Mouse (Mus musculus) adrenal gland, adult (tissue): Measurements from ENCODE around the gene Tmod2.
"Not testable (repeated sequence)": the region's sequence is repeated elsewhere in the genome, so short reads cannot be mapped to it uniquely, and the experiment has no call there.

Source experiments
- DNase-seq, 2 experiments: peaks; one replicate each; pipeline ENCODE4 v3.0.0; 2022 to 2023; ENCODE audit warnings: low spot score in 1 of 2; ENCODE audit not compliant: inconsistent age in 2 of 2

The Tmod2 gene

GRCm38 (mm10) chr9:75610571-75611493 lies at the start of gene Tmod2:
Gene Tmod2 (minus strand): TSS chr9:75611325.
- peak; percentile 55 to 79 for DNase-seq

- DNase-seq = no peak
Observed at GRCm38 (mm10) chr9:75660917-75661316, 49.8 kb upstream of the Tmod2 start.

DNA sequence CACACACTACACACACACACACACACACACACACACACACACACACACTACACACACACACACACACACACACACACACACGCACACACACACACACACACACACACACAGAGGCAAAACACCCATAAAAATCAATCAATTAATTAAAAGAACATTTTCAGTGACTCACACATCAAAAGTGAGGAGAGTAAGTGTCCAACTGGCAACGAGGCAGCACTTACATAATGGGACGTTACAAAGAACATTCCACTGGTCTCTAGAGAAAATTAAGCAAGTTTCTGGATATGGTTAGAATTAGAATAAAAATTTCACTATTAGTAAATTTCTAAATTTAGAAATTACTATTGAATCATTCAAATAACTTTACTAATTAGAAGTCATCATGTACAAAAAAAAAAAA lies 45.3 kb upstream of the Tmod2 start:
- DNase-seq = not testable (repeated sequence)

GRCm38 (mm10) chr9:75653981-75654911 lies 43.1 kb upstream of the Tmod2 start:
- DNase-seq = peak in 1 of 2 experiments; percentile 29

DNA sequence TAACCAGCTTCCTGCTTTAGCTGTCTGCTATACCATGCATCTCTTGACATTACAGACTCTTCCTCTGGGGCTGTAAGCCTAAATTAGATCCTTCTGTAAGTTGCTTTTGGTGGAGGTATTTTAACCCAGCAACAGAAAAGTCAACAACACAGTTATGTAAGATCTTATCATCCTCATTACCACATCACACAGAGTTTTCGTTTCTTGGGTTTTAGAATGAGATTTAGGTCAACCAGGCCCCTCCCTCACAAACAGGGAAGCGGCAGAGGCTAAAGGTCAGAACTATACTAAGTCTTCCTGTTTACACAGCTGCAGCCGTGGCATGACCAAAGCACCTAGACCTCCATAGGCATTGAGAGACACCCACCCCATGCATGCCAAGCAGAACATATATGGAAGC lies 34.3 kb upstream of the Tmod2 start:
- DNase-seq = no peak

DNA sequence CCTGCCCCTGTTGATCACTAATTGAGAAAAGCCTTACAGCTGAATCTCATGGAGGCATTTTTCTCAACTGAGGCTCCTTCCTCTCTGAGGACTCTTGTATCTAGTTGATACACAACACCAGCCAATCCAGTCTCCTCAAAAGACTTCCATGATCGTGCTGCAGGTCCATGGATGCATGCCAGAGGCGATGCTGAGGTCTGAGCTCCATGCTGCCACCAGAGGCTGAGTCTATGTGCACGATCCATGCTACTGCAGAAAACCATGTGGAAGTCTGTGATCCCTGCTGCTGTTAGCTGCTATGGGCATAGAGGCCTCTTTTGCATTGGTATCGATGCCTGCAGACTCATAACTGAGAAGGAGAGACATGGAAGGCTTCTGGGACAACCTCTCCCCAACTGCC lies 23.1 kb upstream of the Tmod2 start:
- DNase-seq = no peak

DNA sequence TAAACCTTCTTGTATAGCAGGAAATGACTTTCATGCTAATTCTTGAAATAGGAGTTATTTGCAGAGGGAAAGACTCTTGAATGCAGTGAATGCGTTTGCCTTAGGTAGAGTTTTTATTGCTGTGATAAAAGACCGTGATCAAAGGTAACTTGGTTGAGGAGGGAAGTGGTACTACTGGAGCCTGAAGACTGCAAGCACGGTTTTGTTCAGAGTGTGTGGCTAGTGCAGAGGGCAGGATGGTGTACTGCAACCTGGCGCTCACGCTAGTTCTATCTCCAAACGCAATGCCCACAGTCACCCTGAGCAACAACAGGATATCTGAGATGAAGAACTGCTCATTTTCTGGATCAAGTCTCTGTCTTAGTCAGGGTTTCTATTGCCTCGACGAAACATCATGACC lies 22.5 kb upstream of the Tmod2 start:
- DNase-seq = no peak

GRCm38 (mm10) chr9:75632902-75633301 lies 21.8 kb upstream of the Tmod2 start:
- DNase-seq = peak in 1 of 2 experiments; percentile 48

- DNase-seq = no peak
Observed at GRCm38 (mm10) chr9:75632111-75632510, 21.0 kb upstream of the Tmod2 start.

- DNase-seq = no peak
Observed at GRCm38 (mm10) chr9:75630823-75631454, 19.8 kb upstream of the Tmod2 start.

DNA sequence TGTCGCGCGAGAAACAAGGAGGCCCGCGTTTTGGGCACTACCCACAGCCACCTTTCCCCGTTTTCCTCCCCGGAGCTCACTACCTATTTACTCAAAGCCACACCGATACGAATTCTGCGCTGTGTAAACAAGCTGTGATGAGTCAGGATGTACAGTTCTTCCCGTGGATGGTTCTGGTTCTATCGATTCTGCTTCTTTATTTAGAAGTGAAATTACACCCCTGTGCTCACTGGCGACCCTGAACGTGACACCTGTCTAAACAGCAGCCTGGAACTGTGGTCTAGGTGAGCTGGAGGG lies 15.1 kb upstream of the Tmod2 start:
- DNase-seq = peak in 1 of 2 experiments; percentile 84

- DNase-seq = peak; percentile 86 to 94
Observed at GRCm38 (mm10) chr9:75625556-75626307, 14.6 kb upstream of the Tmod2 start, which contains the start of gene Lysmd2. Gene Lysmd2 (plus strand): TSS chr9:75625741.

DNA sequence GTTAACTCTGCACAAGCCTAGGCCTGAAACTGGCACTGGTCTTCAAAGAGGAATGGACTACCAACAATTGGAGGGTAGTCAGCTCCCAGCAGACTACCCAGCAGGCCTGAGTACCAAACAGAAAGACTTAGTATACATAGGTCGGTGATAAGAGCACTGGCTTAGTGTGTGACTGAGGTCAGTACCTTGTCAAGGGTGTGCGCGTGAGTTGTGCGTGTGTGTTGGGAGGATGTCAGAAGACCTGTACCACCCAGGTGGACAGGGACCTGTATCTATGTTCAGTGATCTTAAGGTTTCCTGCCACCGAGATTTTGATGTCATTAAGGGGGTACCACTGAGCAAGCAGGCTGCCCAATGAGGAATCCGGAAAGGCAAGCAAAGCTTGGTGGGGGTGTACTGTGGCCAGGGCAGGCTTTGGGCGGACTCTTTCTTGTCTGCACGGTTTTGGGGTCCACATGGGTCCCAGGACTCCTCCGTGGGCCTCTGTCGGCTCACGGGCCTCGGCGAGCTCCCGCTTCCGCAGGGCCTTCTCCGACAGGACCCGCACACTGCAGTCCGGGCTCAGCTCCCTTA lies 13.9 kb upstream of the Tmod2 start:
- DNase-seq = peak in 1 of 2 experiments; percentile 11

GRCm38 (mm10) chr9:75621428-75621827 lies 10.3 kb upstream of the Tmod2 start:
- DNase-seq = no peak

DNA sequence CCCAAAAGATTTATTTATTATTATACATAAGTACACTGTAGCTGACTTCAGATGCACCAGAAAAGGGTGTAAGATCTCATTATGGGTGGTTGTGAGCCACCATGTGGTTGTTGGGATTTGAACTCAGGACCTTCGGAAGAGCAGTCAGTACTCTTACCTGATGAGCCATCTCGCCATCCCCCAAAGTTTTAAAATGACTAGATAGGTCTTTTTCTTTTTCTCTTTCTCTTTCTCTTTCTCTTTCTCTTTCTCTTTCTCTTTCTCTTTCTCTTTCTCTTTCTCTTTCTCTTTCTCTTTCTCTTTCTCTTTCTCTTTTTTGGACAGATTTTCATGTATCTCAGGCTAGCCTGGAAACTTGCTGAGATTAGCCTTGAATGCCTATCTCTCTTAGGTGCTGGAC lies 8.6 kb upstream of the Tmod2 start:
- DNase-seq = not testable (repeated sequence)

DNA sequence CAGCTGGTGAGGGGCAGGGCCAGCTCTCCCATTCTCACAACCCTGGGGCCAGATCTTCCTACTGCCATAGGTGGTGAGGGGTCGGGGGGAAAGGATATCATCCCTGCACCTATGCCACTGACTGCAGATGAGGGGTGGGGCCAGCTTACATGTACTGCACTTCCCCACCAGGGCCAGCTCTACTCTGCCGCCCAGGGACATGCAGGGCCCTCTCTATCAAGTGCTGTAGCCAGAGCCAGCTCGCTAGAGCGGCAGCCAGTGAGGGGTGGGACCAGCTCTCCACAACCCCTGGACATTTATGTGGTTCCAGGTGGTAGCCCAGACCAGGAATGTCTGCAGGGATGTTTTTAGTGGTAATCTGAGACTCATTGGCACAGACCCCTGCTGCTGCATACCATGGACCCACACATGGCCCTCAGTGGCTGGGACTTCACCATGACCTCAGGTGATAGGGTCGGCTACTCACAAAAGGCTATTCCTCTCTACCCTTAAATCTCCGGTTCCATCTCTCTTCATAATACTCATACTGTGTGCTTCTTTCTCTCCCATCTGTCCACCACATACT lies 7.8 kb upstream of the Tmod2 start:
- no peak for DNase-seq

DNA sequence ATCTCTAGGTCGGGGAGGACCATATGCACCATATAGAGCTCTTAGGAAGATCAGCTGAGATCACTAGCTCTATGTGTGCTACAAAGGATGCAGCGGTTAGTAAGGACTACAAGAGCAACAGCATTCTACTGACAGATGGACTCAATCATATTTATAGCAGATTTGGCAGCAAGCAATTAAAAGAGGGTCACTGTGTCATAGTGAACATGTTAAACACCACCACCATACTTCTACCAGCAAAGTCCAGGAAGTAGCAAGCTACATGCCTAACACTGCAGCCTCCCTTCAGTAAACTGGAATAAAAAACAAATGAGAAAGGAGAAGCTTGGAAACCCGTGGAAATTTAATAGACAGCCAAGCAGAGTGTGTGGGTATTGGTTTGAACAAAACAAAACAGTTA lies 5.4 kb upstream of the Tmod2 start:
- DNase-seq = no peak

- no peak for DNase-seq
Observed at GRCm38 (mm10) chr9:75609965-75610364, 1.2 kb downstream of the Tmod2 start.

- no peak for DNase-seq
Observed at GRCm38 (mm10) chr9:75609505-75609904, 1.6 kb downstream of the Tmod2 start.

DNA sequence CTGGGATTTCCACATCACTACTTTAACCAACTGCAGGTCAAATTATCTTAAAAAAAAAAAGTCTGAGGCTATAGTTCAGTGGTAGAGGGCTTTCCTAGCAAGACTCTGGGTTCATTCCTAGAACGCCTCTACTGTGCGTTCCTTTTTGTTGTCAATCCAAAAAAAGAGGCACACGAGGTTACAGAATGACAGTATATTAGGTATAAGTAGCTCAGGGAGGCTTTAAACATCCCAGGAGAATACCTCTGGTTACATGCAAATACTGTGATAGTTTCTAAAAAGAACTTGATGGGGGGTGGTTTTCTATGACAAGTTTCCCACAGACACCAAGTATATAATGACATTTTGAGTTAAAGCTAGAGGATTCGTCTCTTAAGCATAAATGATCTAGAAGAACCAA lies 3.6 kb downstream of the Tmod2 start:
- DNase-seq = no peak
